Mouse (Mus musculus): ENCODE data around the gene Cttn.

Gene Cttn

GRCm38 (mm10) chr7:144391727-144392126 lies 79.1 kb downstream of the Cttn start:
- no peak for DNase-seq (ENCODE audit: low read depth, low spot score)

GRCm38 (mm10) chr7:144390676-144391075 lies 80.1 kb downstream of the Cttn start:
- DNase-seq (ENCODE audit: low read depth, low spot score): no peak

GRCm38 (mm10) chr7:144389704-144390103 lies 81.1 kb downstream of the Cttn start:
- DNase-seq (ENCODE audit: low read depth, low spot score): no peak

GRCm38 (mm10) chr7:144387537-144387936 lies 83.3 kb downstream of the Cttn start:
- no peak for DNase-seq (ENCODE audit: low read depth, low spot score)

All from mesoderm, embryonic 11.5 days (tissue).